ENCODE assay signal across 9 mouse cellular contexts in the genomic region with DNA sequence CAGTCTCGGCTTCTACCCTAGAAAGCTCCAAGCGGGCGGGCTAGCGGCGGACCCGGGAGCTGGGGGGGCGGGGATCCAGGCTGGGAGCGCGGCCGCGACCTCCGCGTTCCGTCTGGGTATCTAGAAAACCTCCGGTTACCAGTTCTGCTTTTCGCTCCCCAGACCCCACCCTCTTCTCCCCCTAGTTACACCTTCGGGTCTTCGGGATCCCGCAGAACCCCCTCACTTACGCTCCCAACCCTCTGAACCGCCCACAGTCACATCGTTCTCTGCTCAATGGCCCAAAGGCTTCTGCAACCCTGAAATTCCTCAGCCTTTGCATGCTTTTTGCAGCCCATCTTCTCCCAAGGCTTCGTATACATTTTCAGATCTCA. TPM values are rescaled to one million over a fixed set of nuclear protein-coding genes. Genes with fewer than 3 reads are reported as not detected.
A peak's percentile ranks its signal among the peaks of the same experiment; 100 is the strongest.
DNase-seq lines count a peak whose midpoint lies in the region; ATAC-seq and TF ChIP-seq lines count a peak whose summit lies in the region.
"Had no signal": no experiment of that assay in that cellular context is flagged by ENCODE, and none has a peak within 500 bp of the region (broad histone marks: within the 10 kb centered on the region; RNA-seq: fewer than 3 reads in every experiment).

No protein-coding gene starts in this region.

- peak overlapping the region; percentile 64 for H3K4me2 ChIP-seq in midbrain, embryonic 13.5 days (replicated peaks)

- peak overlapping the region; percentile 89 for H3K9ac ChIP-seq in midbrain, embryonic 13.5 days (replicated peaks)

- no peak for TF ChIP-seq CTCF in kidney, adult 2 months (conservative IDR thresholded peaks at IDR 0.05; ENCODE audit: insufficient read depth, insufficient read length, low read depth, low read length)

- H3K27ac ChIP-seq in kidney, adult 2 months (ENCODE audit: insufficient read depth, low read depth, low read length): no peak overlapping the region
- H3K27ac ChIP-seq in hindbrain, embryonic 10.5 days: peak overlapping the region; percentile 94
- peak overlapping the region; percentile 67 for H3K27ac ChIP-seq in midbrain, embryonic 13.5 days

- H3K36me3 ChIP-seq in kidney, adult 2 months (ENCODE audit: control insufficient read depth, insufficient read depth, low read length): no peaks in the 10 kb centered on the region
- peaks cover 27% of the 10 kb centered on the region for H3K36me3 ChIP-seq in hindbrain, embryonic 10.5 days
- peaks cover 12% of the 10 kb centered on the region for H3K36me3 ChIP-seq in midbrain, embryonic 13.5 days

- 0% methylated on average over 21 of the region's 23 CpGs for WGBS in kidney, adult 2 months
- under 1% methylated on average over 23 of the region's 23 CpGs for WGBS in hindbrain, embryonic 10.5 days
- WGBS in midbrain, embryonic 13.5 days: 0% methylated on average over 22 of the region's 23 CpGs

- no peaks in the 10 kb centered on the region for H3K27me3 ChIP-seq in kidney, adult 2 months (replicated peaks; ENCODE audit: control insufficient read depth, insufficient read depth, low read length)
- H3K27me3 ChIP-seq in hindbrain, embryonic 10.5 days (ENCODE audit: insufficient read depth, poor library complexity, severe bottlenecking): peaks cover 41% of the 10 kb centered on the region
- H3K27me3 ChIP-seq in midbrain, embryonic 13.5 days: peaks cover 8% of the 10 kb centered on the region

- no peak for ATAC-seq in midbrain, embryonic 13.5 days
- ATAC-seq in monocyte, adult 5-6 weeks (replicated peaks; ENCODE audit: insufficient number of reproducible peaks, low FRiP score, low TSS enrichment, poor library complexity, severe bottlenecking): no peak
- ATAC-seq in cerebellum, adult (ENCODE audit: insufficient number of reproducible peaks, low FRiP score, low TSS enrichment): no peak; the same call in 1 of the 2 replicates

- peak overlapping the region; percentile 62 for H3K4me3 ChIP-seq in kidney, adult 2 months (ENCODE audit: insufficient read depth, low read depth, low read length)
- H3K4me3 ChIP-seq in hindbrain, embryonic 10.5 days: peak overlapping the region; percentile 78
- H3K4me3 ChIP-seq in midbrain, embryonic 13.5 days (replicated peaks): peak overlapping the region; percentile 74

- no peak for DNase-seq in kidney, adult 2 months
- no peak for DNase-seq in kidney, adult 11 months
- DNase-seq in NIH3T3 (ENCODE audit: low read depth): peak; percentile 32
- DNase-seq in hindbrain, embryonic 10.5 days (ENCODE audit: low spot score): no peak
- no peak for DNase-seq in ovary, adult 18-20 months (ENCODE audit: low spot score)

- no peak for TF ChIP-seq POLR2A in kidney, adult 2 months (IDR thresholded peaks at IDR 0.05; ENCODE audit: low read depth, low read length)

- peaks cover 15% of the 10 kb centered on the region; the same call in 1 of the 2 replicates for H3K4me1 ChIP-seq in kidney, adult 2 months (ENCODE audit: control insufficient read depth, insufficient read depth, low read length)
- H3K4me1 ChIP-seq in hindbrain, embryonic 10.5 days (replicated peaks): peaks cover 27% of the 10 kb centered on the region
- H3K4me1 ChIP-seq in midbrain, embryonic 13.5 days (replicated peaks): peaks cover 17% of the 10 kb centered on the region

- no peaks in the 10 kb centered on the region for H3K9me3 ChIP-seq in hindbrain, embryonic 10.5 days
- no peaks in the 10 kb centered on the region for H3K9me3 ChIP-seq in midbrain, embryonic 13.5 days

RNA-seq across cellular contexts. Expression of gene Prickle4, which starts 0.8 kb away (rescaled TPM):
- polyA plus RNA-seq in kidney, adult 2 months (2012; rRNA removed): 7.0 and 9.0 TPM in 2 replicates
- 0.34 and 0.66 TPM in 2 replicates for polyA plus RNA-seq in hindbrain, embryonic 10.5 days (2016; fragmentation: Nextera tagmentation; extraction: Ambion mirVana)
- polyA plus RNA-seq in midbrain, embryonic 13.5 days (2015; fragmentation: Nextera tagmentation; extraction: Ambion mirVana): 1.0 TPM in 2 replicates
- total RNA-seq in monocyte, adult 5-6 weeks (2017): not detected in 3 replicates

RNA-seq across cellular contexts. Expression of gene Gm21981, which starts 1.1 kb away (rescaled TPM):
- 1.1 and 2.1 TPM in 2 replicates for polyA plus RNA-seq in kidney, adult 2 months (2012; rRNA removed)
- polyA plus RNA-seq in hindbrain, embryonic 10.5 days (2016; fragmentation: Nextera tagmentation; extraction: Ambion mirVana): 0.27 and 0.86 TPM in 2 replicates
- 0.62 and 0.66 TPM in 2 replicates for polyA plus RNA-seq in midbrain, embryonic 13.5 days (2015; fragmentation: Nextera tagmentation; extraction: Ambion mirVana)
- total RNA-seq in monocyte, adult 5-6 weeks (2017): 0.29 TPM in 1 of 3 replicates, not detected in the others

RNA-seq across cellular contexts. Expression of gene Frs3, which starts 6.5 kb away (rescaled TPM):
- 28.9 and 39.5 TPM in 2 replicates for polyA plus RNA-seq in kidney, adult 2 months (2012; rRNA removed)
- polyA plus RNA-seq in hindbrain, embryonic 10.5 days (2016; fragmentation: Nextera tagmentation; extraction: Ambion mirVana): 9.5 and 12.7 TPM in 2 replicates
- 26.9 and 28.0 TPM in 2 replicates for polyA plus RNA-seq in midbrain, embryonic 13.5 days (2015; fragmentation: Nextera tagmentation; extraction: Ambion mirVana)
- 0.38 to 1.4 TPM (median 1.3 TPM) in 3 replicates for total RNA-seq in monocyte, adult 5-6 weeks (2017)

RNA-seq across cellular contexts. Expression of gene Tomm6, which starts 7.1 kb away (rescaled TPM):
- 103 and 153 TPM in 2 replicates for polyA plus RNA-seq in kidney, adult 2 months (2012; rRNA removed)
- 369 and 408 TPM in 2 replicates for polyA plus RNA-seq in hindbrain, embryonic 10.5 days (2016; fragmentation: Nextera tagmentation; extraction: Ambion mirVana)
- polyA plus RNA-seq in midbrain, embryonic 13.5 days (2015; fragmentation: Nextera tagmentation; extraction: Ambion mirVana): 285 and 287 TPM in 2 replicates
- 17.7 to 36.4 TPM (median 24.6 TPM) in 3 replicates for total RNA-seq in monocyte, adult 5-6 weeks (2017)

RNA-seq across cellular contexts. Expression of gene Pgc, which starts 31.3 kb away (rescaled TPM):
- polyA plus RNA-seq in kidney, adult 2 months (2012; rRNA removed): 0.29 and 1.0 TPM in 2 replicates
- polyA plus RNA-seq in hindbrain, embryonic 10.5 days (2016; fragmentation: Nextera tagmentation; extraction: Ambion mirVana): 0.15 TPM in 1 of 2 replicates, not detected in the other
- polyA plus RNA-seq in midbrain, embryonic 13.5 days (2015; fragmentation: Nextera tagmentation; extraction: Ambion mirVana): not detected in 2 replicates
- total RNA-seq in monocyte, adult 5-6 weeks (2017): not detected in 3 replicates
- total RNA-seq: adrenal gland, postnatal 10 days had no signal
